Mouse (Mus musculus): Measurements from ENCODE around the gene Slc10a7. TPM values are rescaled to one million over a fixed set of nuclear protein-coding genes. Genes with fewer than 3 reads are reported as not detected.

Gene Slc10a7
- polyA plus RNA-seq, 2 experiments, result 3.3 to 4.4 TPM

DNA sequence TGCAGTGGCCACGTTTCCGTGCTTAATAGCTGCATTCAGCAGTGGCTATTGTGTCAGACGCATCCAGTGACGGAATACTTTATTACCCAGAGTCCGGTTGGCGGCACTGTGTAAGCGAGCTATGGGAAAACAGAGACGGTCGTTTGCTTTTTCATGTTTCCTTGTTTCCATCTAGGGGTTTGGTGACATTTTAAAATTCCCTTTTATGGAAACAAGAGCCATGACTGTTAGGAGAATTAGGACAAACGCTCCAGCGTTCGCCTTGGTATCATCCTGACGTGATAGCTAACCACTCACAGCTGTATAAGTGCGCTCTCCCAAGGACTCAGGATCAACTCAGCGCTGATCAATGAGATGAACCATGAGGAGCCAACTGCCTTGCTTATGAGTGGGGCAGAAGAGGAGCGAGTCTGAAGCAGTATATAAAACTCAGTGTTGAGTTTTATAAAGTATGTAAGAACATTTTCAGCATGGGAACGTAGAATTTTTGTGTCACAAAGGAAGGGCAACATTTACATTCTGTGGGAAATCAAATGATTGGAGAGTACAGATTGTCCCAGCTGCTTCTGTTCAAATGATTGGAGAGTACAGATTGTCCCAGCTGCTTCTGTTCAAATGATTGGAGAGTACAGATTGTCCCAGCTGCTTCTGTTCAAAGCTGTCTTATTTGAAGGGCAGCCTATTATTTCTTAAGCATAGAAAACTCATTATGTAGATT, 125.5 kb downstream of the Slc10a7 start:
- Histone ChIP-seq H3K27me3 (ENCODE audit: control insufficient read depth, insufficient read depth, low read length) (no peaks in the 10 kb centered on the region), H3K9me3 (ENCODE audit: control insufficient read depth, low read length) (no peaks in the 10 kb centered on the region), H3K27ac (no peak overlapping the region), H3K36me3 (replicated peaks; ENCODE audit: control insufficient read depth, insufficient read depth, low read depth) (no peaks in the 10 kb centered on the region), H3K4me1 (replicated peaks; ENCODE audit: control insufficient read depth in 2 of 2, insufficient read depth in 2 of 2, low read length in 1 of 2) (no peaks in the 10 kb centered on the region), H3K4me2 (ENCODE audit: low read depth) (no peak overlapping the region), H3K9ac (replicated peaks) (no peak overlapping the region), H3K4me3 (ENCODE audit: insufficient read depth in 1 of 2, low read depth in 2 of 2, low read length in 2 of 2) (no peak overlapping the region)
- 79% methylated on average over 17 of the region's 17 CpGs for WGBS (ENCODE audit: insufficient replicate concordance)
- TF ChIP-seq EP300 (IDR thresholded peaks at IDR 0.05; ENCODE audit: low read depth) (no peak), CTCF (IDR thresholded peaks at IDR 0.05; ENCODE audit: low read depth) (no peak)
- ATAC-seq (ENCODE audit: insufficient read depth), result no peak
- DNase-seq (ENCODE audit: low read depth in 3 of 3, low spot score in 3 of 3), result no peak

DNA sequence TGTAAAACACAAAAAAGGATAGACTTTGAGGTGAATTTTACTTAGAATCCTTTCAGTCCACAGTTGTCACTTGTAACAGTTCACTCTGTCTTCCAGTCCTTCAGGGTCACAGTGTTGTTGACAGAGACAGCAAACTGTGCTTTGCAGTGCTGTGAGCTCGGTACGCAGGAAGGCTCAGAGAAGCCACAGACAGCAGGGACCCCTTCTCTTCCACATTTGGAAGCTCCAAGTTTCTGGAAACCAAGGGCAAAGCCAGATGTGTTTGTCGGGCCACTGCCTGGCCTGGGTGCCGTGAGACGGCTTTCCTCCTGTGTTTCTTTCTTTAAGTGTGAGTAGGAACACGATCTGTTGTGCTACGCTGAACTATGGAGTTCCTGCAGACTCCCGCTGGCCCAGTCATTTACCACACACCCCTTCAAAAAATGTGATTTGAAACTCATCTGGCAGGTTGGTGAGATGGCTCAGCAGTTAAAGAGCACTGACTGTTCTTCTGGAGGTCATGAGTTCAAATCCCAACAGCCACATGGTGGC, 126.2 kb downstream of the Slc10a7 start:
- TF ChIP-seq EP300 (IDR thresholded peaks at IDR 0.05; ENCODE audit: low read depth) (no peak), CTCF (IDR thresholded peaks at IDR 0.05; ENCODE audit: low read depth) (no peak)
- Histone ChIP-seq H3K9me3 (ENCODE audit: control insufficient read depth, low read length) (no peaks in the 10 kb centered on the region), H3K27me3 (ENCODE audit: control insufficient read depth, insufficient read depth, low read length) (no peaks in the 10 kb centered on the region), H3K9ac (replicated peaks) (no peak overlapping the region), H3K4me3 (ENCODE audit: insufficient read depth in 1 of 2, low read depth in 2 of 2, low read length in 2 of 2) (no peak overlapping the region), H3K4me1 (replicated peaks; ENCODE audit: control insufficient read depth in 2 of 2, insufficient read depth in 2 of 2, low read length in 1 of 2) (no peaks in the 10 kb centered on the region), H3K36me3 (replicated peaks; ENCODE audit: control insufficient read depth, insufficient read depth, low read depth) (no peaks in the 10 kb centered on the region), H3K27ac (no peak overlapping the region), H3K4me2 (ENCODE audit: low read depth) (no peak overlapping the region)
- DNase-seq (ENCODE audit: low read depth in 3 of 3, low spot score in 3 of 3), result no peak
- ATAC-seq (ENCODE audit: insufficient read depth), result no peak
- WGBS (ENCODE audit: insufficient replicate concordance), result 78% methylated on average over 8 of the region's 8 CpGs

DNA sequence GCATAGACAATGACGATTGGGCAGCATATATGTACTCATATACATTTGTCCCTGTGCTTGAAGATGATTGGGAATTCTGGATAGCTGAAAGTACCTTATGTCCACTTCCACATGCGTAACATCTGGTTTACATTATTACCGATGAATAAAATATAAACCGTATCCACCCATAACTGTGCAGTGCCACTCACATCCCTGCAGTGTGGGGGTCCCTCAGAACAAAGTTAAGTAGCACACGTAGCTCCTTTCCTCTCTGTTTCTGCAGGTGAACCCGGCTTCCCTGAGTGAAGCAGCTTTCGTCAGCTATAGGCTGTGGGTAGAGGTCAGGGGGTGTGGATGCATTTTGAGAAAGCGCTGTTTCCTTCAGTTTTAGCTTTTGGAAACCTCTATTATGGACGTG, 132.8 kb downstream of the Slc10a7 start:
- Histone ChIP-seq H3K9ac (replicated peaks) (no peak overlapping the region), H3K9me3 (ENCODE audit: control insufficient read depth, low read length) (no peaks in the 10 kb centered on the region), H3K4me1 (replicated peaks; ENCODE audit: control insufficient read depth in 2 of 2, insufficient read depth in 2 of 2, low read length in 1 of 2) (no peaks in the 10 kb centered on the region), H3K4me3 (ENCODE audit: insufficient read depth in 1 of 2, low read depth in 2 of 2, low read length in 2 of 2) (no peak overlapping the region), H3K4me2 (ENCODE audit: low read depth) (no peak overlapping the region), H3K36me3 (replicated peaks; ENCODE audit: control insufficient read depth, insufficient read depth, low read depth) (no peaks in the 10 kb centered on the region), H3K27me3 (ENCODE audit: control insufficient read depth, insufficient read depth, low read length) (no peaks in the 10 kb centered on the region), H3K27ac (no peak overlapping the region)
- TF ChIP-seq EP300 (IDR thresholded peaks at IDR 0.05; ENCODE audit: low read depth), result no peak
- no peak for TF ChIP-seq CTCF (IDR thresholded peaks at IDR 0.05; ENCODE audit: low read depth)
- WGBS (ENCODE audit: insufficient replicate concordance), result 75% methylated on average over 9 of the region's 9 CpGs
- DNase-seq (ENCODE audit: low read depth in 3 of 3, low spot score in 3 of 3), result no peak
- no peak for ATAC-seq (ENCODE audit: insufficient read depth)

DNA sequence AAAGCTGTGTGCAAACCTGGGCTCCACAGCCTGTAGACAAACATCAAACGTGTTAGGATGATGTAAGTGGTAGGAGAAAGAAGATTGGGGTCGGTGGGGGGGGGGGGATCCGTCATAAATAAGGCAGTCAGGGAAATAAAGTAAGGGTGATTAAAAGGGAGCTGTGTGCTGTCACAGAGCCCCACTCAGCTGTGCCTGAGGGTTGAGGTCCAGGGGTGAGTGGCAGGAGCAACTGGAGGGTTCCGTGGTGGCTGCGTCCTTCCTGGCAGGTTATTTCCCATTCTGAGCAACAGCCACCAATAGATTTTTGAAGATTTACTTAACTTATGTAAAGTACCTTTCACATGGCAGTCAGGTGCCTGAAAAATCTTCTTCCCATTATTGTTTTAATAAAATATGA, 133.2 kb downstream of the Slc10a7 start:
- H3K9me3 ChIP-seq (ENCODE audit: control insufficient read depth, low read length), result no peaks in the 10 kb centered on the region
- H3K4me1 ChIP-seq (replicated peaks; ENCODE audit: control insufficient read depth in 2 of 2, insufficient read depth in 2 of 2, low read length in 1 of 2), result no peaks in the 10 kb centered on the region
- 71% methylated on average over 5 of the region's 5 CpGs for WGBS (ENCODE audit: insufficient replicate concordance)
- H3K27ac ChIP-seq, result no peak overlapping the region
- no peak overlapping the region for H3K4me2 ChIP-seq (ENCODE audit: low read depth)
- ATAC-seq (ENCODE audit: insufficient read depth) (no peak), DNase-seq (ENCODE audit: low read depth in 3 of 3, low spot score in 3 of 3) (no peak)
- no peak overlapping the region for H3K9ac ChIP-seq (replicated peaks)
- TF ChIP-seq EP300 (IDR thresholded peaks at IDR 0.05; ENCODE audit: low read depth), result no peak
- no peak for TF ChIP-seq CTCF (IDR thresholded peaks at IDR 0.05; ENCODE audit: low read depth)
- H3K36me3 ChIP-seq (replicated peaks; ENCODE audit: control insufficient read depth, insufficient read depth, low read depth), result no peaks in the 10 kb centered on the region
- no peaks in the 10 kb centered on the region for H3K27me3 ChIP-seq (ENCODE audit: control insufficient read depth, insufficient read depth, low read length)
- H3K4me3 ChIP-seq (ENCODE audit: insufficient read depth in 1 of 2, low read depth in 2 of 2, low read length in 2 of 2), result no peak overlapping the region

DNA sequence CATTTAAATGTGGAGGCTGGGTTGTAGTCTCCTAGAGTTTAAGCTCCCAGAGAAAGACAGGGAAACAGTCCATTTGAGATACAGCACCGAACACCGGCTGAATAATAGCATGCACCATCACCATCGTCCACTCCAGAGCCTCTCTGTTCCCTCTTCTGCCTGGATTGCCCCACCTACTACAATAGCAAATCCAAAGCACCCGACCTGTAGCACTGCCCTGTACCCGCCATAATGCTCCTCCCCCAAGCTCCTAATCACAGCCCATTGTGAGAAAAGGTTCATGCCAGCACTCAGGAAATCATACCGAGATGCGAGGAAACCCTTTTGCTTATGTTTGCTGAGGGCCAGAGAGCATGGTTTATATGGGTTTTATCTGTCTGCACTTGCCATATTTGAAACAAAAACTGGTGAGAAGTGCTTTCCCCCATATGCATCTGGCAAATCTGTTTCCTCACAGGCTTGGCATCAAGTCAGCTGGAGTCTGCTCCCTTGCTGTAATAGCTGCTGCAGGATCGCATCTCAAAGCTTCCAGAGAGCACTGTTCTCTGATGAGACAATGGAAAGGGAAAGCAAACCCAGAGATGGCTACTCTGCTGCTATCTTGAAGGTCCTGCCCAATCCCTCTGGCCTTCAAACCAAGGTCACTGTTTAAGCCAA, 138.0 kb downstream of the Slc10a7 start:
- Histone ChIP-seq H3K4me2 (ENCODE audit: low read depth) (no peak overlapping the region), H3K4me3 (ENCODE audit: insufficient read depth in 1 of 2, low read depth in 2 of 2, low read length in 2 of 2) (no peak overlapping the region), H3K27ac (no peak overlapping the region), H3K9me3 (ENCODE audit: control insufficient read depth, low read length) (no peaks in the 10 kb centered on the region), H3K9ac (replicated peaks) (no peak overlapping the region), H3K4me1 (replicated peaks; ENCODE audit: control insufficient read depth in 2 of 2, insufficient read depth in 2 of 2, low read length in 1 of 2) (no peaks in the 10 kb centered on the region), H3K36me3 (replicated peaks; ENCODE audit: control insufficient read depth, insufficient read depth, low read depth) (no peaks in the 10 kb centered on the region), H3K27me3 (ENCODE audit: control insufficient read depth, insufficient read depth, low read length) (no peaks in the 10 kb centered on the region)
- no peak for DNase-seq (ENCODE audit: low read depth in 3 of 3, low spot score in 3 of 3)
- no peak for ATAC-seq (ENCODE audit: insufficient read depth)
- WGBS (ENCODE audit: insufficient replicate concordance), result 60% methylated on average over 8 of the region's 8 CpGs
- TF ChIP-seq CTCF (IDR thresholded peaks at IDR 0.05; ENCODE audit: low read depth) (no peak), EP300 (IDR thresholded peaks at IDR 0.05; ENCODE audit: low read depth) (no peak)

Data from liver, embryonic 14.5 days (tissue).